Mouse (Mus musculus) MEL (cell line): Measurements from ENCODE around the gene Apba1. TPM values are rescaled to one million over a fixed set of nuclear protein-coding genes. Genes with fewer than 3 reads are reported as not detected.

Experiments
- DNase-seq: peaks from one replicate; pipeline ENCODE4 v3.0.0; 2011; ENCODE audit warnings: low read depth, low spot score
- H3K27ac ChIP-seq: 2 replicates; pipeline ENCODE4 v1.5.1; 2012; ENCODE audit warnings: low read depth, mild to moderate bottlenecking, control low read depth, low read length, moderate library complexity; ENCODE audit not compliant: control insufficient read depth
- H3K27me3 ChIP-seq, 2 experiments: fragments of 150-350 bp in 1 of 2; sonication (generic) in 1 of 2; 2 replicates each; pipeline ENCODE4 v1.6.1; 2012; ENCODE audit warnings: low read length in 2 of 2, mild to moderate bottlenecking in 2 of 2, improper control_type of control experiment in 1 of 2, moderate library complexity in 1 of 2; ENCODE audit not compliant: insufficient read depth in 2 of 2, control insufficient read depth in 1 of 2
- H3K36me3 ChIP-seq, 2 experiments: 2 replicates each; pipeline ENCODE4 v1.6.1; 2012 to 2014; ENCODE audit warnings: low read length in 2 of 2, improper control_type of control experiment in 1 of 2, inconsistent platforms in 1 of 2, mild to moderate bottlenecking in 1 of 2; ENCODE audit not compliant: insufficient read depth in 2 of 2, control insufficient read depth in 1 of 2
- H3K4me1 ChIP-seq, 2 experiments: fragments of 150-350 bp in 1 of 2; sonication (generic) in 1 of 2; 2 replicates each; pipeline ENCODE4 v1.6.1; 2012; ENCODE audit warnings: low read length in 2 of 2, improper control_type of control experiment in 1 of 2, mild to moderate bottlenecking in 1 of 2; ENCODE audit not compliant: insufficient read depth in 2 of 2, control insufficient read depth in 1 of 2
- H3K4me3 ChIP-seq, 2 experiments: fragments of 150-350 bp in 1 of 2; sonication (generic) in 1 of 2; 2 replicates each; pipeline ENCODE4 v1.5.1; 2012; ENCODE audit warnings: low read depth in 2 of 2, low read length in 2 of 2, mild to moderate bottlenecking in 2 of 2, moderate library complexity in 2 of 2, control low read depth in 1 of 2, improper control_type of control experiment in 1 of 2; ENCODE audit not compliant: control insufficient read depth in 1 of 2, insufficient read depth in 1 of 2
- H3K79me2 ChIP-seq: 2 replicates; pipeline ENCODE4 v1.6.1; 2012; ENCODE audit warnings: mild to moderate bottlenecking, low read length, moderate library complexity; ENCODE audit not compliant: control insufficient read depth, poor library complexity, insufficient read depth
- H3K9ac ChIP-seq: 2 replicates; pipeline ENCODE4 v1.6.1; 2012; ENCODE audit warnings: low read depth, mild to moderate bottlenecking, control low read depth, low read length, moderate library complexity; ENCODE audit not compliant: control insufficient read depth, poor library complexity, severe bottlenecking
- H3K9me3 ChIP-seq: fragments of 150-350 bp; sonication (generic); replicated peaks from 2 replicates; pipeline ENCODE4 v1.6.1; 2012; ENCODE audit warnings: mild to moderate bottlenecking, low read length, improper control_type of control experiment, moderate library complexity; ENCODE audit not compliant: insufficient read depth
- BHLHE40 ChIP-seq: IDR thresholded peaks from 2 replicates; pipeline ENCODE4 v1.6.1; 2012; ENCODE audit warnings: low read depth, mild to moderate bottlenecking, inconsistent platforms, low read length, improper control_type of control experiment, borderline replicate concordance
- CHD1 ChIP-seq: IDR thresholded peaks from 2 replicates; pipeline ENCODE4 v1.6.1; 2012; ENCODE audit warnings: low read depth, mild to moderate bottlenecking, inconsistent platforms, low read length, improper control_type of control experiment
- CTCF ChIP-seq, 3 experiments: IDR thresholded peaks in 2 of 3; conservative IDR thresholded peaks in 1 of 3; 2 replicates each; pipeline ENCODE4 v1.5.1; 2011 to 2012; ENCODE audit warnings: low read length in 3 of 3, low read depth in 2 of 3, mild to moderate bottlenecking in 2 of 3, improper control_type of control experiment in 1 of 3, inconsistent platforms in 1 of 3, mixed read lengths in 1 of 3, moderate library complexity in 1 of 3; ENCODE audit not compliant: control insufficient read depth in 1 of 3, insufficient read depth in 1 of 3, poor library complexity in 1 of 3, severe bottlenecking in 1 of 3
- ELF1 ChIP-seq: IDR thresholded peaks from 2 replicates; pipeline ENCODE4 v1.6.1; 2014; ENCODE audit warnings: low read depth, mild to moderate bottlenecking, inconsistent platforms, low read length, improper control_type of control experiment, moderate library complexity
- EP300 ChIP-seq, 2 experiments: IDR thresholded peaks; 2 replicates each; pipeline ENCODE4 v1.6.1; 2011; ENCODE audit warnings: improper control_type of control experiment in 2 of 2, low read length in 2 of 2, low read depth in 1 of 2, mild to moderate bottlenecking in 1 of 2
- GABPA ChIP-seq: IDR thresholded peaks from 2 replicates; pipeline ENCODE4 v1.6.1; 2012; ENCODE audit warnings: low read depth, mild to moderate bottlenecking, inconsistent platforms, low read length, improper control_type of control experiment, moderate library complexity
- GATA1 ChIP-seq: IDR thresholded peaks from 2 replicates; pipeline ENCODE4 v1.6.1; 2011; ENCODE audit warnings: low read depth, low read length, improper control_type of control experiment
- JUND ChIP-seq: IDR thresholded peaks from 2 replicates; pipeline ENCODE4 v1.6.1; 2011; ENCODE audit warnings: low read depth, mild to moderate bottlenecking, improper control_type of control experiment, low read length
- KAT2A ChIP-seq: conservative IDR thresholded peaks from 2 replicates; pipeline ENCODE4 v1.6.1; 2012; ENCODE audit warnings: low read depth, low read length, improper control_type of control experiment, inconsistent platforms
- MAX ChIP-seq: IDR thresholded peaks from 2 replicates; pipeline ENCODE4 v1.6.1; 2011; ENCODE audit warnings: low read length, improper control_type of control experiment
- MEF2A ChIP-seq: IDR thresholded peaks from 2 replicates; pipeline ENCODE4 v1.6.1; 2014; ENCODE audit warnings: low read depth, mild to moderate bottlenecking, inconsistent platforms, low read length, improper control_type of control experiment; ENCODE audit not compliant: poor library complexity, insufficient replicate concordance, severe bottlenecking; ENCODE audit errors: extremely low read depth
- MYB ChIP-seq: IDR thresholded peaks from 2 replicates; pipeline ENCODE4 v1.6.1; 2011; ENCODE audit warnings: mild to moderate bottlenecking, low read depth, low read length, improper control_type of control experiment
- MYC ChIP-seq: IDR thresholded peaks from 2 replicates; pipeline ENCODE4 v1.6.1; 2011; ENCODE audit warnings: low read depth, mild to moderate bottlenecking, low read length, improper control_type of control experiment, moderate library complexity
- POLR2A ChIP-seq, 2 experiments: IDR thresholded peaks; 2 replicates each; pipeline ENCODE4 v1.6.1; 2011 to 2012; ENCODE audit warnings: low read length in 2 of 2, mild to moderate bottlenecking in 2 of 2, control low read depth in 1 of 2, improper control_type of control experiment in 1 of 2, low read depth in 1 of 2, moderate library complexity in 1 of 2; ENCODE audit not compliant: control insufficient read depth in 1 of 2, insufficient read depth in 1 of 2, poor library complexity in 1 of 2
- POLR2AphosphoS5 ChIP-seq: IDR thresholded peaks from 2 replicates; pipeline ENCODE4 v1.6.1; 2012; ENCODE audit warnings: low read depth, borderline replicate concordance, mild to moderate bottlenecking, inconsistent platforms, low read length, moderate library complexity, mixed read lengths
- RAD21 ChIP-seq: IDR thresholded peaks from 2 replicates; pipeline ENCODE4 v1.6.1; 2011; ENCODE audit warnings: mild to moderate bottlenecking, low read depth, low read length, improper control_type of control experiment
- SMC3 ChIP-seq: IDR thresholded peaks from 2 replicates; pipeline ENCODE4 v1.6.1; 2011; ENCODE audit warnings: low read depth, low read length, improper control_type of control experiment
- UBTF ChIP-seq: IDR thresholded peaks from 2 replicates; pipeline ENCODE4 v1.6.1; 2012; ENCODE audit warnings: low read depth, mild to moderate bottlenecking, inconsistent platforms, low read length, improper control_type of control experiment, moderate library complexity, borderline replicate concordance; ENCODE audit not compliant: insufficient read depth
- ZC3H11A ChIP-seq: IDR thresholded peaks from 2 replicates; pipeline ENCODE4 v1.6.1; 2012; ENCODE audit warnings: low read depth, mild to moderate bottlenecking, inconsistent platforms, low read length, improper control_type of control experiment
- ZMIZ1 ChIP-seq: IDR thresholded peaks from 2 replicates; pipeline ENCODE4 v1.6.1; 2012; ENCODE audit warnings: low read depth, mild to moderate bottlenecking, inconsistent platforms, low read length, improper control_type of control experiment, moderate library complexity
- ZNF384 ChIP-seq: IDR thresholded peaks from 2 replicates; pipeline ENCODE4 v1.6.1; 2012; ENCODE audit warnings: low read depth, mild to moderate bottlenecking, inconsistent platforms, low read length, improper control_type of control experiment
- polyA plus RNA-seq, 2 experiments: library from polyadenylated mRNA; stranded (reverse) in 1 of 2; unstranded in 1 of 2; fragments of >175 nt in 1 of 2; fragments of >200 nt in 1 of 2; gene quantifications; 2 replicates each; pipeline versions ENCODE4 v1.2.1 to v1.2.4; 2012; ENCODE audit warnings: low replicate concordance in 2 of 2, low read depth in 1 of 2; ENCODE audit not compliant: insufficient read length in 2 of 2, insufficient read depth in 1 of 2, missing spikeins in 1 of 2
- total RNA-seq: library from RNA; depleted of rRNA; stranded (reverse); fragments of 300-350 nt; gene quantifications from 2 replicates; pipeline ENCODE4 v1.2.3, GENCODE M21; 2012

Gene Apba1
- total and polyA plus RNA-seq, 3 experiments, result under 0.01 to 0.03 TPM; not detected in 1

- peak; percentile 11; the same call in 1 of the 2 replicates for TF ChIP-seq ZC3H11A
- TF ChIP-seq POLR2AphosphoS5, result no peak
- TF ChIP-seq CTCF (IDR thresholded peaks at IDR 0.05 in 2 of 3, conservative IDR thresholded peaks at IDR 0.05 in 1 of 3; ENCODE audit: control insufficient read depth in 1 of 3, insufficient read depth in 1 of 3, low read depth in 2 of 3, low read length in 3 of 3, poor library complexity in 1 of 3, severe bottlenecking in 1 of 3), result peak; percentile 56 to 68 (median 63)
- TF ChIP-seq SMC3, result peak; percentile 44
- peak; percentile 34 for TF ChIP-seq RAD21
- no peak for TF ChIP-seq ZMIZ1
- Histone ChIP-seq H3K9me3 (no peaks in the 10 kb centered on the region), H3K36me3 (no peaks in the 10 kb centered on the region), H3K27ac (no peak overlapping the region), H3K4me1 (no peaks in the 10 kb centered on the region), H3K27me3 (no peaks in the 10 kb centered on the region; a peak in 1 of 4 replicates), H3K9ac (no peak overlapping the region), H3K4me3 (no peak overlapping the region), H3K79me2 (no peaks in the 10 kb centered on the region)
- DNase-seq, result peak; percentile 45
Observed at GRCm38 (mm10) chr19:23771971-23772370, 13.3 kb downstream of the Apba1 start.

GRCm38 (mm10) chr19:23775356-23775755, 16.7 kb downstream of the Apba1 start:
- peaks cover 0 to 4% of the 10 kb centered on the region in 2 experiments; a peak in 1 of 4 replicates for H3K4me1 ChIP-seq
- no peaks in the 10 kb centered on the region for H3K36me3 ChIP-seq
- H3K27me3 ChIP-seq, result no peaks in the 10 kb centered on the region; a peak in 1 of 4 replicates
- no peaks in the 10 kb centered on the region for H3K79me2 ChIP-seq
- H3K9me3 ChIP-seq, result no peaks in the 10 kb centered on the region
- H3K9ac ChIP-seq, result no peak overlapping the region
- H3K27ac ChIP-seq, result no peak overlapping the region
- no peak overlapping the region for H3K4me3 ChIP-seq
- TF ChIP-seq KAT2A, result no peak
- no peak for TF ChIP-seq MYC
- TF ChIP-seq JUND, result no peak
- TF ChIP-seq GABPA, result no peak
- no peak for TF ChIP-seq CHD1
- no peak for TF ChIP-seq BHLHE40
- TF ChIP-seq MYB, result no peak
- TF ChIP-seq GATA1, result no peak
- TF ChIP-seq ZNF384, result no peak
- no peak for TF ChIP-seq SMC3
- no peak for TF ChIP-seq EP300 (IDR thresholded peaks at IDR 0.05; ENCODE audit: low read depth in 1 of 2, low read length in 2 of 2)
- no peak for TF ChIP-seq CTCF (IDR thresholded peaks at IDR 0.05 in 2 of 3, conservative IDR thresholded peaks at IDR 0.05 in 1 of 3; ENCODE audit: control insufficient read depth in 1 of 3, insufficient read depth in 1 of 3, low read depth in 2 of 3, low read length in 3 of 3, poor library complexity in 1 of 3, severe bottlenecking in 1 of 3)
- no peak for TF ChIP-seq MAX
- no peak for TF ChIP-seq UBTF
- no peak for TF ChIP-seq MEF2A
- TF ChIP-seq ELF1, result no peak
- TF ChIP-seq POLR2A (IDR thresholded peaks at IDR 0.05; ENCODE audit: control insufficient read depth in 1 of 2, insufficient read depth in 1 of 2, low read depth in 1 of 2, low read length in 2 of 2, poor library complexity in 1 of 2), result no peak
- no peak for DNase-seq
